Mouse (Mus musculus) lung, postnatal 4 days (tissue): ENCODE measurements at regions not wholly inside any gene's neighbourhood (a gene's known extent, or its start where the extent isn't known, plus 50 kb on each side); places are given as distances from the start of the nearest gene placed in this dataset.
A peak's percentile ranks its signal among the peaks of the same experiment; 100 is the strongest.

Experiments
- DNase-seq, 2 experiments: peaks; one replicate each; pipeline ENCODE4 v3.0.0; 2021

- peak; percentile 55 to 58 for DNase-seq
Measured at GRCm38 (mm10) chr17:87202958-87203720, 62.6 kb downstream of the Mcfd2 start.

- DNase-seq = peak; percentile 73 to 89
Measured at GRCm38 (mm10) chr17:87202490-87202889, 63.2 kb downstream of the Mcfd2 start.

- DNase-seq = peak; percentile 77 to 90
Measured at GRCm38 (mm10) chr17:87200721-87201242, 65.0 kb downstream of the Mcfd2 start.

GRCm38 (mm10) chr17:87200134-87200533, 65.6 kb downstream of the Mcfd2 start:
- no peak for DNase-seq

- peak; percentile 21 to 51 for DNase-seq
Measured at GRCm38 (mm10) chr17:87199134-87199533, 66.6 kb downstream of the Mcfd2 start.

GRCm38 (mm10) chr17:87197434-87197833, 68.3 kb downstream of the Mcfd2 start:
- no peak for DNase-seq

- DNase-seq = no peak
Measured at GRCm38 (mm10) chr17:87194639-87195038, 71.1 kb downstream of the Mcfd2 start.

GRCm38 (mm10) chr17:87193482-87193881, 72.3 kb downstream of the Mcfd2 start:
- DNase-seq = no peak

- DNase-seq = no peak
Measured at GRCm38 (mm10) chr17:87189670-87190069, 76.1 kb downstream of the Mcfd2 start.
